Mouse (Mus musculus) cortical plate, adult 2 months (tissue): ENCODE measurements around the gene Fam234b.

ENCODE experiments used
- CTCF ChIP-seq: fragments of 200-500 bp; IDR thresholded peaks from 2 replicates; pipeline ENCODE4 v1.5.1; 2011; ENCODE audit warnings: mild to moderate bottlenecking, control low read depth, low read length; ENCODE audit not compliant: insufficient read depth; ENCODE audit errors: extremely low read depth
- POLR2A ChIP-seq: fragments of 200-500 bp; IDR thresholded peaks from 2 replicates; pipeline ENCODE4 v1.6.1; 2011; ENCODE audit warnings: mild to moderate bottlenecking, low read length, control low read depth; ENCODE audit not compliant: insufficient read depth; ENCODE audit errors: extremely low read depth

DNA sequence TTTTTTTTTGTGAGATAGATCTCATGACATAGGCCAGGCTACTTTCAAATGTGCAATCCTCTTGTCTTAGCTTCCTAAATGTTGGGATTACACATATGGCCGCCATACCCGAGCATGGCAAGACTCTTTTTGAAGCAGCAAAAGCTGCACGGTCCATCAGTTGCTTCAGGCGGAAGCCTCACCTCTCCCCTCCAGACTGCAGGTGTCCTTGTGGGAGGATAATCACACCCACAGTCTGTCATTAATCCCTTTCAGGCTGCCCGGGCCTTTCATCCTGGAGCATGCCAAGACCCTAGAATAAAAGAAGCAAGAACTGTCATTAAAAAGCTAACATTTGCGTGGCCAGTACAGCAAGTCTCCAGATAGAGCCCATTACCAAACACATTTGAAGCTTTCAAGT is 71.8 kb downstream of the Fam234b start:
- TF ChIP-seq POLR2A (no peak), CTCF (no peak)
